Mouse (Mus musculus): Measurements from ENCODE around the gene Bpifb9a. TPM values are rescaled to one million over a fixed set of nuclear protein-coding genes. Genes with fewer than 3 reads are reported as not detected.
"Not testable (repeated sequence)": the region's sequence is repeated elsewhere in the genome, so short reads cannot be mapped to it uniquely, and the experiment has no call there.

Bpifb9a gene
- total RNA-seq, 1 experiment from 2014 or later = not detected

- DNase-seq = not testable (repeated sequence)
Observed at GRCm38 (mm10) chr2:154306927-154307326, 49.3 kb downstream of the Bpifb9a start, which contains the start of gene Bpifb9b. Gene Bpifb9b, plus strand, starts transcription at chr2:154307227.

DNA sequence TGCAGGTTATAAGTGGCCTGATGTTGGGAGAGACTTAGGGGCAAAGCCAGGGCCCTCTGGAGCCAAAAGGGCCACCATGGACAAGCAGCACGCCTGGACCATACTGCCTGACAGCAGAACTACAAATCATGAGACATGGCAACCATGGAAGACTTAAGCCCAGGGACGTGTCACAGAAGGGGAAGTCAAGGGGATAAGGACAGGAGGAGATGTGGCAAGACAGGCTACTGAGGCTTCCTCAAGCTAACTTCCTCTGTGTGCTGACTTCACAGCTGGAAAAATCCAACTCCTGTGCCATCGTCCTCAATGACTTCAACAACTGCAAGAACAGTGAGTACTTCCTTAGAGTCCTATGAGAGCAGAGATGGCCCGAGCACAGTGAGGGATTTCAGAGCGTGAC is 56.1 kb downstream of the Bpifb9a start:
- not testable (repeated sequence) for DNase-seq

Other genes starting within 250 kb of the Bpifb9a start
- gene Bpifa2, start 249.6 kb upstream of the Bpifb9a start, total RNA-seq (2021) = 0.41 and 0.70 TPM in 2 replicates
- gene Bpifa3, start 127.5 kb upstream of the Bpifb9a start, total RNA-seq (2021) = not detected in 2 replicates
- not detected in 2 replicates for gene Bpifa1, start 115.0 kb upstream of the Bpifb9a start, total RNA-seq (2021)
- not detected in 2 replicates for gene Bpifa5, start 95.2 kb upstream of the Bpifb9a start, total RNA-seq (2021)
- gene Bpifb1, start 67.0 kb upstream of the Bpifb9a start, total RNA-seq (2021) = not detected in 2 replicates
- 0.45 TPM in 1 of 2 replicates, not detected in the other for gene Bpifb5, start 34.1 kb upstream of the Bpifb9a start, total RNA-seq (2021)
- not detected in 2 replicates for gene Bpifb9b, start 49.4 kb downstream of the Bpifb9a start, total RNA-seq (2021)
- gene Cdk5rap1, start 115.2 kb downstream of the Bpifb9a start, total RNA-seq (2021) = 14.2 and 15.7 TPM in 2 replicates
- 27.7 and 32.3 TPM in 2 replicates for gene Snta1, start 150.2 kb downstream of the Bpifb9a start, total RNA-seq (2021)
- gene Cbfa2t2, start 178.6 kb downstream of the Bpifb9a start, total RNA-seq (2021) = 36.1 and 42.5 TPM in 2 replicates

Data from adrenal gland, postnatal 14 days (tissue).